Mouse (Mus musculus): ENCODE data around the gene Ubd.
"Not testable (repeated sequence)": the region's sequence is repeated elsewhere in the genome, so short reads cannot be mapped to it uniquely, and the experiment has no call there.

Gene Ubd

GRCm38 (mm10) chr17:37193656-37194055 lies at the start of gene Ubd:
TSS of gene Ubd (plus strand) at chr17:37193892.
- no peak for DNase-seq (ENCODE audit: low spot score in 2 of 2)

DNA sequence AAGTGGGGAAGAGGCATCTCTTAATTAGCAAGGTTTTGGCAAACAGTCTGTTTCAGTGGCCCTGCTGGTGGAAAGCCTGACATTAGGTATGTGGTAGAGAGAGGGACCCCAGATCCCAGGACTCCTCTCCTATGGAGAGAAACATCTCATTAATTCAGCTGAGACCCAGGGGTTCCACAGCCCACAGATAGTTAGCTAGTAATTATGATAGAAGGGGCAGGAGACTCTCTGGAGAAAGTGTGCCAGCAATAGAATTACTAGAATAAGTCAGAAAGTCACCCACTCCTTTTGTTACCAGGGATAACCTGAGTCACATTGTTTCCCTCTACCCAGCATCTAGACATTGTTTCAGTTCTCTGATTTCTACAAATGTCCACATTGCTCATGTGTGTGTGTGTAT lies 32.3 kb upstream of the Ubd start, which contains the start of gene Olfr93:
Gene Olfr93 (minus strand): TSS at position 101 of the 400 bp plus-strand sequence.
- no peak for DNase-seq (ENCODE audit: low spot score in 2 of 2)

- no peak for DNase-seq (ENCODE audit: low spot score in 2 of 2)
Measured at GRCm38 (mm10) chr17:37185474-37185873, 8.2 kb upstream of the Ubd start.

DNA sequence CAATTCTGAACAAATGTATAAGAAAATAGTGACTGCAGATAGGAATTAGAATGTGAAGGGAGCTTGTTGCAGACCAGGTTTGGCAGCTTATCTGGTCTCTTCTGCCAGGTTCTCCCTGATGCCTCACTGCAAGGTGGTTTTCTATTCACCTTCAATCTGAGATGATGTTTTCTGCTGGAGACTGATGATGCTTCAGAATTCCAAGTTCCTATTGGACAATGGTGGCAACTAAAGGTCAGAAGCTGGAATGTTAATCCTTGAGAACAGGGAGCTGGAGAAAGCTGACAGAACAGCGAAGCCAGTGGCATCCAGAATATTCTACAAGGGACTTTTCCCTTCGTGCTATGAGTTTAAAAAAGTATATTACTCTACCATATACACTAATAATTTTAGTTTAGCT lies 3.0 kb upstream of the Ubd start:
- DNase-seq (ENCODE audit: low spot score in 2 of 2), result no peak

- DNase-seq (ENCODE audit: low spot score in 2 of 2), result no peak
Measured at GRCm38 (mm10) chr17:37193032-37193431, 660 bp upstream of the Ubd start.

DNA sequence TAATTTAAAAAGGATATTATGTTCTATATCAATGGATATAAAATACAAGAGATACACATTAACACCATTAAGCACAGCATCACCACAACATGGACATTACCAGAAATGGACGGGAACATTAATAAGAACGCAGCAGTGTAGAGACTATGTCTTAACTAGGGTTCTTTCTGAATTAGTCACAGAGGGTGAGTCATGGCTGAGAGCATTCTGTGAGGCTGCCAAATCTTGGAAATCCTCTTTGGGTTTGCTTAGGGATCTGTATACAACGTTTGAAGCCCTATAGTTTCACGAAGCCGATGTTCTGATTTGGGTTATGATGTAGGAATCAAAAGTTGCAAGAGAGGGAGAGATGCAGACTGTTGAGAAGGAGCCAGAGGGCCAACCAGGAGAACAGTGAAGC lies 1.1 kb downstream of the Ubd start:
- no peak for DNase-seq (ENCODE audit: low spot score in 2 of 2)

DNA sequence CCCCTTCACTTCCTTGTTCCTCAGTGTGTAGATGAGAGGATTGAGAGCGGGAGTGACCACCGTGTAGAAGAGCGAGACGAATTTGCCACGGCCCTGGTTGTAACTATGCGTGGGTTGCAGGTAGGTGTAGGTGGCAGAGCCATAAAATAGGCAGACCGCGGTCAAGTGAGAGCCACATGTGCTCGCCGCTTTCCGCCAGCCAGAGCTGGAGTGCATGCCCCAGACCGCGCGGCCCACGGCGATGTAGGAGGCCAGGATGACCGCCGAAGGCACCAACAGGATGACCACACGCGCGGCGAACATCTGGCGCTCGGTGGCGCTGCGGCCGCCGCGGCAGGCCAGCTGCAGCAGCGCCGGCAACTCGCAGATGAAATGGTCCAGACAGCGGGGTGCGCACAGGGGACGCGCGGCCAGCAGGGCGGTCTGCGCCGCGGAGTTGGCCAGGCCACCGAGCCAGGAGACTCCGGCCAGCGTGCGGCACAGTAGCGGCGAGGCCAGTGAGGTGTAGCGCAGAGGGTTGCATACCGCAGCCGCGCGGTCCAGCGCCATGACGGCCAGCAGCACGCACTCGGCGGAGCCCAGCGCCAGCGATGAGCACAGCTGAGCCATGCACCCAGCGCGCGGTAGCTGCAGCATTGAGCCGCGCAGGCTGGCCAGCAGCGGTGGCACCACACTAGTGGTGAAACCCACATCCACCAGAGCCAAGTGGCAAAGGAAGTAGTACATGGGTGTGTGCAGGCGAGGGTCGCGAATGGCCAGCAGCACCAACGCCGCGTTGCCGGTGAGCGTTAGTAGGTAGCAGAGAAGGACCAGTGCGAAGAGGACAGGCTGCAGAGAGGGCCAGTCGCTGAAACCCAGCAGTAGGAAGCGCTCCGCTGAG lies 3.4 kb downstream of the Ubd start:
- DNase-seq (ENCODE audit: low spot score in 2 of 2), result no peak

GRCm38 (mm10) chr17:37200894-37201293 lies 7.2 kb downstream of the Ubd start, which contains the start of gene Olfr94:
TSS of gene Olfr94 (minus strand) at chr17:37200994.
- no peak for DNase-seq (ENCODE audit: low spot score in 2 of 2)

- peak; percentile 36 to 66 for DNase-seq (ENCODE audit: low spot score in 2 of 2)
Measured at GRCm38 (mm10) chr17:37203206-37203916, 9.7 kb downstream of the Ubd start.

DNA sequence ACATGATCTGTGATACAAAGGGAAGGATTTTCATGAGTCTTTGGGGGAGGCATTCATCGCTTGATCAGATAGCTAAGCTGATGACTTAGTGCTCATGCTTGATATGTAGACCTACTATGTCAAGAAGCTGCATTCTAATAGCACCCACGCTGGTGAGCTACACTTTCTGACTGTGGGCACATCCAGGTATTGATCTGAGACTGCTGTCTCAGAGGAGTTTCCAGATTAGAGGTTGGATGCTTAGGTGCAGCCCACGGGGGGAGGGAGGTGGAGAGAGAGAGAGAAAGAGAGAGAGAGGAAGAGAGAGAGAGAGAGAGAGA lies 10.2 kb downstream of the Ubd start:
- no peak for DNase-seq (ENCODE audit: low spot score in 2 of 2)

- DNase-seq (ENCODE audit: low spot score in 2 of 2), result no peak
Measured at GRCm38 (mm10) chr17:37210884-37211768, 17.4 kb downstream of the Ubd start.

DNA sequence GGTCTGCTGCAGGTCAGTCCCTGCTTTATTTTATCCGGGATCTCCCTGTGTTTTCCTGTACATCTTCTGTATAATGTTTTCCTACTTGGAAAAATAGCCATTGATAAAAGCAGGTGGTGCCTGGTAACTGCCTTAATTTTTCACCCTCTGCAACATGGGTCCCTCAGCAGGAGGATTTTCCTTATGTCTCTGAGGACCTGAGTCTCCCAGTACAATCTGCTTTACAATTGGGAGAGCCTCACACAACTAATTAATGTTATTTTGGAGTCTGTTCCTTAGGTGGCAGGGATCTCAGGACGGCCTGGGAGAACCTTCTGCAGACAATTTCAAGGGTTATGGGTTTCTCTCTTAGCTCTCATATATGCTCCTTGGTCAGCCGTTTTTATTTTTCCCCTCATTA lies 19.3 kb downstream of the Ubd start, which contains the start of gene Olfr95:
Gene Olfr95 (minus strand): TSS at position 101 of the 400 bp plus-strand sequence.
- DNase-seq (ENCODE audit: low spot score in 2 of 2), result no peak

GRCm38 (mm10) chr17:37218486-37218885 lies 24.8 kb downstream of the Ubd start:
- peak; percentile 27 to 35 for DNase-seq (ENCODE audit: low spot score in 2 of 2)

DNA sequence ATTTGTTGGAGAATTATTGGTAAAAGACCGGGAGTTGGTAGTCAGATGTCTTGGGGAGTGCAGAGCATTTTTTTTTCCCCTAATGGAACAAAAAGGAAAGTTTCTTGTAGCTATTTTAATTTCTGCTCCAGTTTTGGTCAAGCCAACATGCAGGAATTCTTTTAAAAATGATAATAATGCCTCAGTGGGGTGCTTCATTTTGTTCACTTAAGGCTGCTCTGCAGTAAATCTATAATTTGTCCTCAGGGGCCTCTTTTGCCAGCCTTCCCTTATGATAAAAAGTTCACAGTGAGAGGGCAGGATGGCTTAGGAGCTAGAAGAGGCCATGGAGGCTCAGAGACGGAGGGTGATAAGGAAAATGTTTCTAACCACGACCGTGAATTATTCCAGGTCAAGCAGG lies 26.2 kb downstream of the Ubd start, which contains the start of gene Olfr96:
Gene Olfr96 (plus strand): TSS at position 301 of the 400 bp plus-strand sequence.
- DNase-seq (ENCODE audit: low spot score in 2 of 2), result no peak

- DNase-seq (ENCODE audit: low spot score in 2 of 2), result no peak
Measured at GRCm38 (mm10) chr17:37221879-37222278, 28.2 kb downstream of the Ubd start.

DNA sequence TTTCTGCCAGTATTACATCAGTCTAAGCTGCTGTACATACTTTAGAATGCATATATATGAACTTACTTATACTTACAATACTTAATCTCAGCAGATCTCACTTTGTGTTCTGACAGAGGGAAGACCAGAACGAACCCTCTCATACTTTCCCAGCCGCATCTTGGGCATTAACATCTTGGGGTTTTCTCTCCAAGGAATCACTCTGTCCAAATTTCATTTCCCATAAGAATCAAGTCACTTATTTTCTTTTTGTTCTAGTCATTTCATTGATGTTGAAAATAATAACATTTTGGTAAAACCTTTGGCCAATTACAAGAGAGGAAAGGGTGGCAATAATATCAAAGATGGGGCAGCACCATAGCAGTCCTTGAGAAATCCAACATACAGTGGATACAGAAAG lies 43.5 kb downstream of the Ubd start, which contains the start of gene Olfr97:
Gene Olfr97 (minus strand): TSS at position 101 of the 400 bp plus-strand sequence.
- DNase-seq (ENCODE audit: low spot score in 2 of 2), result not testable (repeated sequence)

- no peak for DNase-seq (ENCODE audit: low spot score in 2 of 2)
Measured at GRCm38 (mm10) chr17:37242198-37242597, 48.5 kb downstream of the Ubd start.
